Mouse (Mus musculus) hindbrain, embryonic 16.5 days (tissue): Measurements from ENCODE around the gene Myoz1. TPM values are rescaled to one million over a fixed set of nuclear protein-coding genes. Genes with fewer than 3 reads are reported as not detected.
"Not testable (repeated sequence)": the region's sequence is repeated elsewhere in the genome, so short reads cannot be mapped to it uniquely, and the experiment has no call there.

ENCODE experiments used
- ATAC-seq: fragments of 200-750 bp; cut with Nextera tagmentation; 2 replicates; pipeline ENCODE4 v1.8.0; 2017; ENCODE audit warnings: moderate TSS enrichment, moderate library complexity
- H3K27ac ChIP-seq: fragments of 300-500 bp; sonication (generic); 2 replicates; pipeline ENCODE4 v1.5.1; 2014; ENCODE audit warnings: low read depth, mild to moderate bottlenecking, control low read depth, low read length, moderate library complexity
- H3K27me3 ChIP-seq: fragments of 300-500 bp; sonication (generic); replicated peaks from 2 replicates; pipeline ENCODE4 v1.6.1; 2014; ENCODE audit warnings: low read length; ENCODE audit not compliant: control insufficient read depth, insufficient read depth
- H3K36me3 ChIP-seq: fragments of 300-500 bp; sonication (generic); 2 replicates; pipeline ENCODE4 v1.6.1; 2014; ENCODE audit warnings: mild to moderate bottlenecking, low read length, moderate library complexity, mixed read lengths; ENCODE audit not compliant: control insufficient read depth, insufficient read depth
- H3K4me1 ChIP-seq: fragments of 300-500 bp; sonication (generic); 2 replicates; pipeline ENCODE4 v1.6.1; 2014; ENCODE audit warnings: low read depth, low read length; ENCODE audit not compliant: control insufficient read depth, insufficient read depth
- H3K4me2 ChIP-seq: fragments of 300-500 bp; sonication (generic); 2 replicates; pipeline ENCODE4 v1.6.1; 2014; ENCODE audit warnings: mild to moderate bottlenecking, low read length, control low read depth, moderate library complexity
- H3K4me3 ChIP-seq: fragments of 300-500 bp; sonication (generic); 2 replicates; pipeline ENCODE4 v1.5.1; 2014; ENCODE audit warnings: mild to moderate bottlenecking, low read length, control low read depth, moderate library complexity
- H3K9ac ChIP-seq: fragments of 300-500 bp; sonication (generic); 2 replicates; pipeline ENCODE4 v1.6.1; 2014; ENCODE audit warnings: low read depth, mild to moderate bottlenecking, control low read depth, low read length, moderate library complexity
- H3K9me3 ChIP-seq: fragments of 300-500 bp; sonication (generic); 2 replicates; pipeline ENCODE4 v1.6.1; 2014; ENCODE audit warnings: mild to moderate bottlenecking, low read length, moderate library complexity; ENCODE audit not compliant: control insufficient read depth
- WGBS: fragments of 180-500 bp; shearing (Covaris S2); extraction: QIAGEN DNeasy Blood & Tissue Kit; methylation state at CpG from one replicate; pipeline ENCODE4 v1.1.7; 2014; 5-methylcytosine and 5-hydroxymethylcytosine counted together
- polyA plus RNA-seq: library from polyadenylated mRNA; unstranded; fragments of >200 nt; fragmentation: Nextera tagmentation; extraction: Ambion mirVana; gene quantifications from 2 replicates; pipeline ENCODE4 v1.2.1, GENCODE M21; 2015

The Myoz1 gene
- polyA plus RNA-seq = 0.15 and 3.7 TPM in 2 replicates

DNA sequence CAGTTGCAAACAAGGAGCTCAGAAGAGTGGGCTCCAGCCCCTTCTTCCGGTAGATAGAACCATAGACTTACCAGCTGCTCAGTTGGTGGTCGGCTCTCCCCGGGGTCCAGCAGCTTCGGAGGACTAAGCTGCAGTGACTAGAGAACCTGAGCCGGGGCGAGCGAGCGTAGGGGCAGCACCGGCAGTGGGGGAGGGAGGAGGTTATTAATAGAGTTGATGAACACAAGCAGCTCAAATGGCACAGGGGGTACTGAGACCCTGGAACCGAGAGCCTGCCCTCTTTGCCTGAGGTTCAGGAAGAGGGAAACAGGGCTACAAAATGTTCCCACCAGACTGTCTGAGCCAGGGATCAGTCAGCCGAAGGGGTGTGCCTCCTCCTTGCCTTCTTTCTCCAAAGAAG, at the start of gene Myoz1:
Myoz1 (minus strand) TSS at position 180 of the 400 bp plus-strand sequence.
- Histone ChIP-seq H3K9ac (no peak within 1 kb of the TSS), H3K4me2 (no peak within 1 kb of the TSS), H3K36me3 (no peaks in the 10 kb centered on the region), H3K27ac (no peak within 1 kb of the TSS), H3K27me3 (no peaks in the 10 kb centered on the region), H3K4me1 (no peaks in the 10 kb centered on the region), H3K9me3 (no peaks in the 10 kb centered on the region), H3K4me3 (no peak within 1 kb of the TSS)
- WGBS = 36% methylated on average over 11 of the region's 11 CpGs
- ATAC-seq = no peak

DNA sequence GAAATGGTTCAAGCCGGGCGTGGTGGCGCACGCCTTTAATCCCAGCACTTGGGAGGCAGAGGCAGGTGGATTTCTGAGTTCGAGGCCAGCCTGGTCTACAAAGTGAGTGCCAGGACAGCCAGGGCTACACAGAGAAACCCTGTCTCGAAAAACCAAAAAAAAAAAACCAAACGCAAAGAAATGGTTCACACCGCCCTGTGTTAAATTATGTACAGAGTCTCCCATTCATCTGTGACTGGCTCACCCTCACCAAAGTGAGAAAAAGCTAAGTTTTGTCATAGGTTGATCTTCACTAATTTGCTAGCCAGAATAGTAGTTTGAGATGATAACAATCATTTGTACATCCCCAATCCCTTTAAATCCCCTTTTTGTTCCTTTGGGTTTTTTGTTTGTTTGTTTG, 47.1 kb upstream of the Myoz1 start:
- Histone ChIP-seq H3K27ac (peak overlapping the region; percentile 87), H3K4me2 (peak overlapping the region; percentile 72), H3K4me3 (peak overlapping the region; percentile 56), H3K4me1 (peaks cover 34% of the 10 kb centered on the region), H3K9ac (peak overlapping the region; percentile 85)
- not testable (repeated sequence) for H3K27me3 ChIP-seq, ATAC-seq, H3K36me3 ChIP-seq, H3K9me3 ChIP-seq
- 16% methylated on average over 8 of the region's 8 CpGs for WGBS

DNA sequence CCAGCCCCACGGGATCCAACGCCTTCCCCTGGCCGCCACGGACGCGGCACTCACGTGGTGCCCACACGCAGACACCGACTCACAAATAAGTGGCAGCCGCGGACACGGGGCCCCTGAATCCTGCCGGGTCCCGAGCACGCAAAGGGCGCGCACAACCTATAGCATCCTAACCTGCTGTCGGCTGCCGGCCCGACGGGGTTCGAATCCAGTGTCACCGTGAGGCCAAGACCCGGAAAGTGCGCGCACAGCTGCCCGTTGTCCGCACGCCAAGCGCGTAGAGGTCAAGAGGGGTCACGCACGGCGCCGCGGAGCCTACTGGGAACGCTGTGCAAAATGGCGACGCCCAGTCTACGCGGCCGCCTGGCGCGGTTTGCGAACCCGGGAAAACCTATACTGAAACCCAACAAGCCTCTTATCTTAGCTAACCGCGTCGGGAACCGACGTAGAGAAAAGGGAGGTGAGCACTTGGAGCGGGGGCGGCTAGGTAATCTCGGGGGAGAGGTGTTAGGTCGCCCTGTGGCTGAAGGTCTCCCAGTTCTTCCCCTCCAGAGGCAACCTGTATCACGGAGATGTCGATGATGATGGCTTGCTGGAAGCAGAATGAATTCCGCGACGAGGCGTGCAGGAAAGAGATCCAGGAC, 46.5 kb upstream of the Myoz1 start, which contains the start of gene Chchd1:
Chchd1 (plus strand) TSS at position 266 of the 641 bp plus-strand sequence.
- peak; percentile 79 for ATAC-seq
- Histone ChIP-seq H3K4me1 (peaks cover 40% of the 10 kb centered on the region), H3K27me3 (no peaks in the 10 kb centered on the region), H3K9me3 (no peaks in the 10 kb centered on the region), H3K27ac (peak within 1 kb of the TSS; percentile 87), H3K4me3 (peak within 1 kb of the TSS; percentile 56), H3K9ac (peak within 1 kb of the TSS; percentile 85), H3K36me3 (0 out of 2 replicates have a peak, but pooled peaks cover 6% of the 10 kb centered on the region), H3K4me2 (peak within 1 kb of the TSS; percentile 72)
- 0% methylated on average over 61 of the region's 61 CpGs for WGBS

DNA sequence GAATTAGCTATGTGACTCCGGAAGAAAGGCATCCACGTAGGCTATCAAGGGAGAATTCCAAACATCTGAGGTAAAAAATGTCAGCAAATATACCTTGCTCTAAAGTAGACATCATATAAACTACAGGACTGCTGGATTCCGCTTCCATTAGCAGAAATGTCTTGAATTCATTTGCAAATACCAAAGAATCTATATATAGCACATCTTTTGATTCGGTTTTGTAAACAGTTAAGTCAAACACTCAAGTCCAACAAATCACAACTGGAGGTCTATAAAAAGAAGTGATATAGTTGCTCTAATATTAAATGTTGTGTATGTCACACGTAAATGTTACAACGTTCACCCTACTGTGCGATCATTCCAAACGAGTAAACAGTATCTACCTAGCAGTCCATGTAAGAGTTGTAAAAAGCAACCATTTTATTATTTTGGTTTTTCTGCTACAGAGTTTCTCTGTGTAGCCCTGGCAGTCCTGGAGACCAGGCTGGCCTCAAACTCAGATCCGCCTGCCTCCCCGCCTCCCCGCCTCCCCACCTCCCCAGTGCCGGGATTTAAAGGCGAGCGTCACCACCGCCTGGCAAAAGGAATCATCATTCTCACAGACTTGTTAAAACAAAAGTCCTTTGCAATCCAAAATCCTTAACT, 45.9 kb upstream of the Myoz1 start:
- H3K27me3 ChIP-seq = no peaks in the 10 kb centered on the region
- H3K9ac ChIP-seq = peak overlapping the region; percentile 85
- peak overlapping the region; percentile 56 for H3K4me3 ChIP-seq
- no peaks in the 10 kb centered on the region for H3K9me3 ChIP-seq
- peak overlapping the region; percentile 72 for H3K4me2 ChIP-seq
- ATAC-seq = peak; percentile 25
- H3K27ac ChIP-seq = peak overlapping the region; percentile 87
- WGBS = 18% methylated on average over 15 of the region's 15 CpGs
- peaks cover 46% of the 10 kb centered on the region for H3K4me1 ChIP-seq
- H3K36me3 ChIP-seq = 0 out of 2 replicates have a peak, but pooled peaks cover 6% of the 10 kb centered on the region

DNA sequence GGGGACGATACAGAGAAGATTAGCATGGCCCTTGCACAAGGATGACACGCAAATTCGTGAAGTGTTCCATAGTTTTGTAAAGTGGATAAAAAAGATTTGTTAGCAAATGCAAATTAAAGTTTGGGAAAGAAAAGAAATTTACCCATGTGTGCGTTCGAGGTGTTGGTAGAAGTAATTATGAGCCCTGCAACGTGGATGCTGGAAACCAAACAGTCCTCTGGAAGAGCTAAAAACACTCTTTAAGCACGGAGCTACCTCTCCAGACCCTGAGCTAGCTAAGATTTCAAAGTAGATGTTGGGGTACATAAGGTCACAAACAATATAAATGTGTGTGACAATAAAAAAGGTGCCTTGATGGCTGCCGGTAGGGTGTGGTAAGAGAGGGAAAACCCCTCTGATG, 45.2 kb upstream of the Myoz1 start:
- Histone ChIP-seq H3K9ac (peak overlapping the region; percentile 29; the same call in 1 of the 2 replicates), H3K36me3 (0 out of 2 replicates have a peak, but pooled peaks cover 6% of the 10 kb centered on the region), H3K4me2 (peak overlapping the region; percentile 72), H3K27me3 (no peaks in the 10 kb centered on the region), H3K9me3 (no peaks in the 10 kb centered on the region), H3K4me1 (peaks cover 53% of the 10 kb centered on the region), H3K27ac (no peak overlapping the region), H3K4me3 (peak overlapping the region; percentile 56; the same call in 1 of the 2 replicates)
- 84% methylated on average over 8 of the region's 8 CpGs for WGBS
- no peak for ATAC-seq

DNA sequence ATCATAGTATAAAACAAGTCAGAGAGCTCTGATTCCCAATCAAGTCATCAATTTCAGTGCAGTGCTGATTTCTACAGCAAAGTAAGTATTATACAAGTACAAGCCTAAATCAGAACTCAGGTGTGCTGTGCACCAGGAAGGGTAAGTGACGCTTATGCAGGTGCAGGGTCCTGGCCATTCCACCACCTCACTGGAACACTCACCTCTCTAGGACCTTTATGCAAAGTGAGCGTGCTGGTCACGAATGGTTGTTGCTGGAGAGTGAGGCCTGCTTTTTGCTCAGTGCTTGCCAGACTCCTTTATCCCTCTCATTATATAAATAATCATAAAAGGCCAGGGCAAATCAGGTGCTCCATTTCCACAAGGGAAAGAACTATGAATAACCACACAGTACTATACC, 44.0 kb upstream of the Myoz1 start:
- Histone ChIP-seq H3K9ac (no peak overlapping the region), H3K27ac (no peak overlapping the region), H3K4me1 (peaks cover 61% of the 10 kb centered on the region), H3K9me3 (no peaks in the 10 kb centered on the region), H3K4me2 (no peak overlapping the region), H3K36me3 (0 out of 2 replicates have a peak, but pooled peaks cover 6% of the 10 kb centered on the region), H3K4me3 (no peak overlapping the region), H3K27me3 (no peaks in the 10 kb centered on the region)
- WGBS = 81% methylated on average over 3 of the region's 3 CpGs
- ATAC-seq = no peak

DNA sequence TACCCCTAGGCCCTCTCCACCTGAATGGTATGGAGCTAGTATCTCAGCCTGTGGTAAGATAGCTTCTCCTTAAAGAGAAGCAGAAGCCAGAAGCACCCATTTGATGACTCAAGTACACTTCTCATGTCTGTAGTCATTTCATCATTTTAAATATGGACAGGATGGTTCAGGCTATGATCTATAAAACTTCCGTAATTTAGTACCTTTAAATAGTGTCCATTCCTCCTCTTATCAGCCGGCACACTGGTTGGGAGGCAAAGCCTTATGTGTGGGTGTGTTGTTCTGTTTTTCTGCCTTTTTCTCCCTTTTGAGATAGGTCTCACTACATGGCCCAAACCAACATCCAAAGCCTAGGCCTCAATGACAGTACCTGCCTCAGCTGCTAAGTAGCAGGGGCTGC, 42.2 kb upstream of the Myoz1 start:
- Histone ChIP-seq H3K36me3 (peaks cover 6% of the 10 kb centered on the region), H3K27ac (no peak overlapping the region), H3K27me3 (no peaks in the 10 kb centered on the region), H3K9ac (no peak overlapping the region), H3K4me2 (peak overlapping the region; percentile 91), H3K4me1 (peaks cover 65% of the 10 kb centered on the region), H3K4me3 (no peak overlapping the region), H3K9me3 (no peaks in the 10 kb centered on the region)
- 97% methylated on average over 2 of the region's 2 CpGs for WGBS
- no peak for ATAC-seq

DNA sequence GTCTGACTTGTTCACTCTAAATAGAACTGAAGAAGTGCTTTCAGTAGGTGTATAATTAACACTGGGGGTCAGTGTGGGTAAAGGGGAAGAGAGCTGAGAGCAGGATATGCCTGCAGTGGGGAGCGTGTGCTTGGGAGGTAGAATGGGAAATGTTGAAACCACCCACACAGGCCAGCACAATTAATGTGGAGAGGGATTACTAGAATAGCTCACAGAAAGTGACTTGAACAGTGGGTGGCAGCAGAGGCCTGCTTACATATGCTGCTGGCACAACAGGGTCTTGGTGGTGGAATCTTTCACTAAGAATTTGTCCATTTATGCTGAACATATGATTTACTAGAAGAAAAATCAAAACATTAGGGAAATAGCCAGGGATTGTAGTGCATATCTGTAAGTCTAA, 40.6 kb upstream of the Myoz1 start:
- Histone ChIP-seq H3K4me2 (peak overlapping the region; percentile 91), H3K36me3 (peaks cover 16% of the 10 kb centered on the region), H3K4me3 (peak overlapping the region; percentile 95), H3K9ac (peak overlapping the region; percentile 98), H3K27ac (no peak overlapping the region), H3K4me1 (peaks cover 64% of the 10 kb centered on the region), H3K27me3 (no peaks in the 10 kb centered on the region), H3K9me3 (no peaks in the 10 kb centered on the region)
- ATAC-seq = no peak
- 0% methylated on average over 1 of the region's 1 CpGs for WGBS

DNA sequence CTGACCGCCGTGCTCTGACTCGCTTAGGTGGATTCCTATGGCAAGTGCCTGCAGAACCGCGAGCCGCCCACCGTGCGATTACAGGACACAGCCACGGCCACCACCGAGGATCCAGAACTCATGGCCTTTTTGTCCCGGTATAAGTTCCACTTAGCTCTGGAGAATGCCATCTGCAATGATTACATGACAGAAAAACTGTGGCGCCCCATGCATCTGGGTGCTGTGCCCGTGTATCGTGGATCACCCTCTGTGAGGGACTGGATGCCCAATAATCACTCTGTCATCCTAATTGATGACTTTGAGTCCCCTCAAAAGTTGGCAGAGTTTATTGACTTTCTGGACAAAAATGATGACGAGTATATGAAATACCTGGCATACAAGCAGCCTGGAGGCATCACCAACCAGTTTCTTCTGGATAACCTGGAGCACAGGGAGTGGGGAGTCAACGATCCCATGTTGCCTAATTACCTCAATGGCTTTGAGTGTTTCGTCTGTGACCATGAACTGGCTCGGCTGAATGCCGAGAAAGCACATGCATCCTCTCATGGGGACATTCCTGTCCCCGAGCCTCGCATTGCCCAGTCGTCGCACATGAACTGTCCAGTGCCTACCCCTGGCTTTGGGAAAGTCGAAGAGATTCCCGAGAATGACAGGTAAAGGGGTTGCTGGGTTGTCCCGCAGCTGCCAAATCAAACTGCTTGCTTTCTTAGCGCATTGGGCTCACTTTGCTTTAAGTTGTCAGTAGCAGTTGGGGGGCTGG, 39.6 kb upstream of the Myoz1 start:
- Histone ChIP-seq H3K4me1 (peaks cover 55% of the 10 kb centered on the region), H3K4me2 (peak overlapping the region; percentile 91), H3K9ac (peak overlapping the region; percentile 98), H3K27ac (peak overlapping the region; percentile 100), H3K36me3 (peaks cover 26% of the 10 kb centered on the region), H3K27me3 (no peaks in the 10 kb centered on the region), H3K9me3 (no peaks in the 10 kb centered on the region), H3K4me3 (peak overlapping the region; percentile 95)
- ATAC-seq = no peak
- 9% methylated on average over 27 of the region's 27 CpGs for WGBS
